Mouse (Mus musculus): ENCODE measurements around the gene Olfr701. TPM values are rescaled to one million over a fixed set of nuclear protein-coding genes. Genes with fewer than 3 reads are reported as not detected.

The Olfr701 gene
- polyA plus RNA-seq, 1 experiment, result not detected

Other genes with a start within 250 kb of the Olfr701 start
- not detected for gene Olfr693, start 133.5 kb upstream of the Olfr701 start, polyA plus RNA-seq (2012; fragmentation: generic; extraction: Trizol)
- not detected for gene Olfr694, start 122.3 kb upstream of the Olfr701 start, polyA plus RNA-seq (2012; fragmentation: generic; extraction: Trizol)
- gene Olfr695, start 97.7 kb upstream of the Olfr701 start, polyA plus RNA-seq (2012; fragmentation: generic; extraction: Trizol), result not detected
- not detected for gene Olfr697, start 71.7 kb upstream of the Olfr701 start, polyA plus RNA-seq (2012; fragmentation: generic; extraction: Trizol)
- not detected for gene Olfr698, start 58.7 kb upstream of the Olfr701 start, polyA plus RNA-seq (2012; fragmentation: generic; extraction: Trizol)
- not detected for gene Olfr699, start 20.9 kb upstream of the Olfr701 start, polyA plus RNA-seq (2012; fragmentation: generic; extraction: Trizol)
- gene Olfr700, start 5.3 kb upstream of the Olfr701 start, polyA plus RNA-seq (2012; fragmentation: generic; extraction: Trizol), result not detected
- gene Olfr702, start 19.8 kb downstream of the Olfr701 start, polyA plus RNA-seq (2012; fragmentation: generic; extraction: Trizol), result not detected
- not detected for gene Olfr703, start 29.2 kb downstream of the Olfr701 start, polyA plus RNA-seq (2012; fragmentation: generic; extraction: Trizol)
- not detected for gene Olfr704, start 49.1 kb downstream of the Olfr701 start, polyA plus RNA-seq (2012; fragmentation: generic; extraction: Trizol)
- not detected for gene Olfr705, start 62.8 kb downstream of the Olfr701 start, polyA plus RNA-seq (2012; fragmentation: generic; extraction: Trizol)
- not detected for gene Olfr706, start 74.0 kb downstream of the Olfr701 start, polyA plus RNA-seq (2012; fragmentation: generic; extraction: Trizol)
- gene Olfr707, start 87.1 kb downstream of the Olfr701 start, polyA plus RNA-seq (2012; fragmentation: generic; extraction: Trizol), result not detected
- not detected for gene Olfr1532-ps1, start 93.9 kb downstream of the Olfr701 start, polyA plus RNA-seq (2012; fragmentation: generic; extraction: Trizol)
- gene Olfr709-ps1, start 118.1 kb downstream of the Olfr701 start, polyA plus RNA-seq (2012; fragmentation: generic; extraction: Trizol), result not detected
- not detected for gene Olfr710, start 134.2 kb downstream of the Olfr701 start, polyA plus RNA-seq (2012; fragmentation: generic; extraction: Trizol)
- gene Olfr6, start 149.8 kb downstream of the Olfr701 start, polyA plus RNA-seq (2012; fragmentation: generic; extraction: Trizol), result not detected
- gene Olfr711, start 161.3 kb downstream of the Olfr701 start, polyA plus RNA-seq (2012; fragmentation: generic; extraction: Trizol), result not detected
- gene Olfr2, start 191.9 kb downstream of the Olfr701 start, polyA plus RNA-seq (2012; fragmentation: generic; extraction: Trizol), result not detected
- gene Olfr713, start 217.0 kb downstream of the Olfr701 start, polyA plus RNA-seq (2012; fragmentation: generic; extraction: Trizol), result not detected

Measured in myocyte (in vitro differentiated cells).